Mouse (Mus musculus): ENCODE results near the gene Gpatch2. TPM values are rescaled to one million over a fixed set of nuclear protein-coding genes. Genes with fewer than 3 reads are reported as not detected.

Gene Gpatch2
- 5.9 and 8.3 TPM in 2 replicates for polyA plus RNA-seq (2012; ENCODE audit: insufficient read depth, insufficient read length, missing spikeins)

- peak within 1 kb of the TSS; percentile 99 for H3K27ac ChIP-seq (replicated peaks; ENCODE audit: low read depth, low read length)
- peaks cover 3% of the 10 kb centered on the region for H3K4me1 ChIP-seq (ENCODE audit: control insufficient read depth, insufficient read depth, insufficient read length, low read length)
- H3K4me3 ChIP-seq (ENCODE audit: insufficient read depth, low read depth, low read length) = peak within 1 kb of the TSS; percentile 76
Measured at GRCm38 (mm10) chr1:187215181-187216116, at the start of gene Gpatch2, which contains the start of gene Spata17. Gpatch2 (plus strand) TSS chr1:187215508. Spata17 (minus strand) TSS chr1:187215465.

- Histone ChIP-seq H3K4me1 (ENCODE audit: control insufficient read depth, insufficient read depth, insufficient read length, low read length) (no peaks in the 10 kb centered on the region), H3K27ac (replicated peaks; ENCODE audit: low read depth, low read length) (no peak overlapping the region)
Measured at GRCm38 (mm10) chr1:187169646-187170045, 45.7 kb upstream of the Gpatch2 start.

GRCm38 (mm10) chr1:187170361-187170760 is 44.9 kb upstream of the Gpatch2 start:
- Histone ChIP-seq H3K27ac (replicated peaks; ENCODE audit: low read depth, low read length) (no peak overlapping the region), H3K4me3 (ENCODE audit: insufficient read depth, low read depth, low read length) (no peak overlapping the region), H3K4me1 (ENCODE audit: control insufficient read depth, insufficient read depth, insufficient read length, low read length) (no peaks in the 10 kb centered on the region)

More at GRCm38 (mm10) chr1:187169646-187170045, 45.7 kb upstream of the Gpatch2 start:
- H3K4me3 ChIP-seq (ENCODE audit: insufficient read depth, low read depth, low read length) = no peak overlapping the region

GRCm38 (mm10) chr1:187175991-187176390 is 39.3 kb upstream of the Gpatch2 start:
- Histone ChIP-seq H3K4me1 (ENCODE audit: control insufficient read depth, insufficient read depth, insufficient read length, low read length) (no peaks in the 10 kb centered on the region), H3K27ac (replicated peaks; ENCODE audit: low read depth, low read length) (no peak overlapping the region), H3K4me3 (ENCODE audit: insufficient read depth, low read depth, low read length) (no peak overlapping the region)

GRCm38 (mm10) chr1:187178546-187178945 is 36.8 kb upstream of the Gpatch2 start:
- Histone ChIP-seq H3K4me1 (ENCODE audit: control insufficient read depth, insufficient read depth, insufficient read length, low read length) (no peaks in the 10 kb centered on the region), H3K27ac (replicated peaks; ENCODE audit: low read depth, low read length) (no peak overlapping the region), H3K4me3 (ENCODE audit: insufficient read depth, low read depth, low read length) (no peak overlapping the region)

GRCm38 (mm10) chr1:187205506-187205905 is 9.8 kb upstream of the Gpatch2 start:
- H3K4me3 ChIP-seq (ENCODE audit: insufficient read depth, low read depth, low read length) = no peak overlapping the region
- H3K27ac ChIP-seq (replicated peaks; ENCODE audit: low read depth, low read length) = no peak overlapping the region
- H3K4me1 ChIP-seq (ENCODE audit: control insufficient read depth, insufficient read depth, insufficient read length, low read length) = no peaks in the 10 kb centered on the region

- no peaks in the 10 kb centered on the region for H3K4me1 ChIP-seq (ENCODE audit: control insufficient read depth, insufficient read depth, insufficient read length, low read length)
- H3K27ac ChIP-seq (replicated peaks; ENCODE audit: low read depth, low read length) = no peak overlapping the region; the same call in 1 of the 2 replicates
- no peak overlapping the region for H3K4me3 ChIP-seq (ENCODE audit: insufficient read depth, low read depth, low read length)
Measured at GRCm38 (mm10) chr1:187209496-187209895, 5.8 kb upstream of the Gpatch2 start.

- no peak overlapping the region for H3K27ac ChIP-seq (replicated peaks; ENCODE audit: low read depth, low read length)
- H3K4me1 ChIP-seq (ENCODE audit: control insufficient read depth, insufficient read depth, insufficient read length, low read length) = no peaks in the 10 kb centered on the region
- H3K4me3 ChIP-seq (ENCODE audit: insufficient read depth, low read depth, low read length) = no peak overlapping the region
Measured at GRCm38 (mm10) chr1:187210736-187211135, 4.6 kb upstream of the Gpatch2 start.

GRCm38 (mm10) chr1:187216620-187217410 is 1.5 kb downstream of the Gpatch2 start:
- H3K4me3 ChIP-seq (ENCODE audit: insufficient read depth, low read depth, low read length) = no peak overlapping the region
- H3K27ac ChIP-seq (replicated peaks; ENCODE audit: low read depth, low read length) = no peak overlapping the region
- peaks cover 3% of the 10 kb centered on the region for H3K4me1 ChIP-seq (ENCODE audit: control insufficient read depth, insufficient read depth, insufficient read length, low read length)

GRCm38 (mm10) chr1:187220756-187221155 is 5.4 kb downstream of the Gpatch2 start:
- peaks cover 3% of the 10 kb centered on the region for H3K4me1 ChIP-seq (ENCODE audit: control insufficient read depth, insufficient read depth, insufficient read length, low read length)
- H3K27ac ChIP-seq (replicated peaks; ENCODE audit: low read depth, low read length) = no peak overlapping the region
- H3K4me3 ChIP-seq (ENCODE audit: insufficient read depth, low read depth, low read length) = no peak overlapping the region

GRCm38 (mm10) chr1:187226328-187227025 is 11.2 kb downstream of the Gpatch2 start:
- peaks cover 12% of the 10 kb centered on the region; the same call in 1 of the 2 replicates for H3K4me1 ChIP-seq (ENCODE audit: control insufficient read depth, insufficient read depth, insufficient read length, low read length)
- H3K4me3 ChIP-seq (ENCODE audit: insufficient read depth, low read depth, low read length) = peak overlapping the region; percentile 10; the same call in 1 of the 2 replicates
- H3K27ac ChIP-seq (replicated peaks; ENCODE audit: low read depth, low read length) = peak overlapping the region; percentile 64

GRCm38 (mm10) chr1:187228414-187229146 is 13.3 kb downstream of the Gpatch2 start:
- Histone ChIP-seq H3K4me3 (ENCODE audit: insufficient read depth, low read depth, low read length) (no peak overlapping the region), H3K4me1 (ENCODE audit: control insufficient read depth, insufficient read depth, insufficient read length, low read length) (peaks cover 12% of the 10 kb centered on the region; the same call in 1 of the 2 replicates), H3K27ac (replicated peaks; ENCODE audit: low read depth, low read length) (no peak overlapping the region)

GRCm38 (mm10) chr1:187230255-187230654 is 14.9 kb downstream of the Gpatch2 start:
- H3K4me1 ChIP-seq (ENCODE audit: control insufficient read depth, insufficient read depth, insufficient read length, low read length) = peaks cover 12% of the 10 kb centered on the region; the same call in 1 of the 2 replicates
- H3K4me3 ChIP-seq (ENCODE audit: insufficient read depth, low read depth, low read length) = no peak overlapping the region
- no peak overlapping the region for H3K27ac ChIP-seq (replicated peaks; ENCODE audit: low read depth, low read length)
